Mouse (Mus musculus): ENCODE data around the gene 1810009A15Rik. TPM values are rescaled to one million over a fixed set of nuclear protein-coding genes. Genes with fewer than 3 reads are reported as not detected.
"Not testable (repeated sequence)": the region's sequence is repeated elsewhere in the genome, so short reads cannot be mapped to it uniquely, and the experiment has no call there.

1810009A15Rik gene
- polyA plus RNA-seq, 1 experiment from 2014 or later, result 76.8 TPM

DNA sequence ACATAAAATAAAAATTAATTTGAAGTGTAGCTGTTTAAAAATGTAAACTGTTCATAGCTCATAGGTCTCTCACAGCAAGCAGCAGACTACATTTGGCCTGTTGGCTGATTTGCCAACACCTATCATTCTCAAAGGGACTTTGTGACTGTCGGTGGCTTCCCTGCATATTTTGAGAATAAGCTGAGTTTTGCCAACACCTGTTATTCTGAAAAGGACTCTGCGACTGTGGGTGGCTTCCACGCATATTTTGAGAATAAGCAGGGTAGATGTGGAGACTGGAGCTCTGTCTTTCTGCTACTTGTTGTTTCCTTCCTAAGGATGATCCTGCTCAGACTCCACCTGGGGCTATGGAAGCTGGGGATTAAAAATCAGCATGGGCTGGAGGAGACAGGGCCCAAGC is 35.5 kb upstream of the 1810009A15Rik start:
- WGBS, result 83% methylated on average over 3 of the region's 3 CpGs

GRCm38 (mm10) chr19:8857689-8858088 is 31.0 kb upstream of the 1810009A15Rik start:
- Histone ChIP-seq H3K36me3 (no peaks in the 10 kb centered on the region), H3K4me2 (no peak overlapping the region), H3K4me3 (no peak overlapping the region), H3K9ac (no peak overlapping the region), H3K27ac (no peak overlapping the region), H3K27me3 (no peaks in the 10 kb centered on the region), H3K9me3 (no peaks in the 10 kb centered on the region), H3K4me1 (no peaks in the 10 kb centered on the region)
- WGBS, result 38% methylated on average over 4 of the region's 4 CpGs
- ATAC-seq (ENCODE audit: insufficient number of reproducible peaks, low FRiP score, low TSS enrichment, low read depth), result no peak

More for the DNA sequence above, 35.5 kb upstream of the 1810009A15Rik start:
- no peaks in the 10 kb centered on the region for H3K27me3 ChIP-seq
- peaks cover 16% of the 10 kb centered on the region for H3K4me1 ChIP-seq
- H3K4me3 ChIP-seq, result no peak overlapping the region
- peaks cover 6% of the 10 kb centered on the region; the same call in 1 of the 2 replicates for H3K36me3 ChIP-seq
- H3K9ac ChIP-seq, result no peak overlapping the region
- H3K27ac ChIP-seq, result no peak overlapping the region
- no peak for ATAC-seq (ENCODE audit: insufficient number of reproducible peaks, low FRiP score, low TSS enrichment, low read depth)
- H3K4me2 ChIP-seq, result no peak overlapping the region
- no peaks in the 10 kb centered on the region for H3K9me3 ChIP-seq

GRCm38 (mm10) chr19:8859018-8859417 is 29.6 kb upstream of the 1810009A15Rik start:
- H3K27ac ChIP-seq, result no peak overlapping the region
- WGBS, result 26% methylated on average over 1 of the region's 1 CpGs
- H3K4me1 ChIP-seq, result no peaks in the 10 kb centered on the region
- no peak overlapping the region for H3K4me2 ChIP-seq
- no peaks in the 10 kb centered on the region for H3K36me3 ChIP-seq
- H3K27me3 ChIP-seq, result no peaks in the 10 kb centered on the region
- no peaks in the 10 kb centered on the region for H3K9me3 ChIP-seq
- no peak for ATAC-seq (ENCODE audit: insufficient number of reproducible peaks, low FRiP score, low TSS enrichment, low read depth)
- H3K9ac ChIP-seq, result no peak overlapping the region
- H3K4me3 ChIP-seq, result no peak overlapping the region

- Histone ChIP-seq H3K9ac (no peak overlapping the region), H3K27ac (no peak overlapping the region), H3K4me1 (no peaks in the 10 kb centered on the region), H3K4me3 (no peak overlapping the region), H3K9me3 (no peaks in the 10 kb centered on the region), H3K27me3 (no peaks in the 10 kb centered on the region), H3K36me3 (no peaks in the 10 kb centered on the region), H3K4me2 (no peak overlapping the region)
- WGBS, result 83% methylated on average over 6 of the region's 6 CpGs
- ATAC-seq (ENCODE audit: insufficient number of reproducible peaks, low FRiP score, low TSS enrichment, low read depth), result no peak
Observed at GRCm38 (mm10) chr19:8864265-8864664, 24.4 kb upstream of the 1810009A15Rik start.

DNA sequence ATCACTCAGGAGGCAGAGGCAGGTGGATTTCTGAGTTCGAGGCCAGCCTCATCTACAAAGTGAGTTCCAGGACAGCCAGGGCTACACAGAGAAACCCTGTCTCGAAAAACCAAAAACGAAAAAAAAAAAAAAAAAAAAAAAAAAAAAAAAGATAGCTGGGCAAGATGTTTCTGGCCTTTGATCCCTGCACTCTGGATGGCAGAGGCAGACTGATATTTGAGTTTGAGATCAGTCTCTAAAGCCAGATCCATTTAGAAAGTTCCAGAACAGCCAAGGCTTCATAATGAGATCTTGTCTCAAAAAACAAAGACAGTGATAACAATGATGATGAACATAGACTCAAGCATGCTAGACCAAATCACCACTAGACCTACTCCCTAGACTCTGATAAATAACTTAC is 18.3 kb upstream of the 1810009A15Rik start:
- H3K27me3 ChIP-seq; H3K9ac ChIP-seq; H3K4me3 ChIP-seq; H3K9me3 ChIP-seq; H3K27ac ChIP-seq; ATAC-seq (ENCODE audit: insufficient number of reproducible peaks, low FRiP score, low TSS enrichment, low read depth): not testable (repeated sequence)
- Histone ChIP-seq H3K4me1 (peaks cover 10% of the 10 kb centered on the region), H3K4me2 (peak overlapping the region; percentile 83; the same call in 1 of the 2 replicates), H3K36me3 (peaks cover 24% of the 10 kb centered on the region)
- WGBS, result 80% methylated on average over 3 of the region's 3 CpGs

DNA sequence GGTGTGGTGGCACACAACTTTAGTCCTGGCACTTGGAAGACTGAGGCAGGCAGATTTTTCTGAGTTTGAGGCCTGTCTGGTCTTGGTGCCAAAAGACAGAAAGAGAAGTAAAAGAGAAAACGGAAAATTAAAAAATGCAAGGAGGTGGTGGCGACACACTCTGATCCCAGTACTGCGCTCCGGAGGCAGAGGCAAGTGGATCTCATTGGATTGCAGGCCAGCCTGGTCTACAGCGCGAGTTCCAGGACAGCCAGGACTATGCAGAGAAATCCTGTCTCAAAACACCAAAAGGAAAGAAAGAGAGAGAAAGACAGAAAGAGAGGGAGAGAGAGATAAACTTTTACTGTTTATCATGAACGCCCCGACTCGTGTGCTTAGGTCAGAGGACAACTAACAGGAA is 17.8 kb upstream of the 1810009A15Rik start:
- Histone ChIP-seq H3K4me2 (peak overlapping the region; percentile 83), H3K9ac (peak overlapping the region; percentile 97), H3K9me3 (no peaks in the 10 kb centered on the region), H3K27me3 (no peaks in the 10 kb centered on the region), H3K36me3 (peaks cover 27% of the 10 kb centered on the region), H3K27ac (peak overlapping the region; percentile 74), H3K4me3 (peak overlapping the region; percentile 99), H3K4me1 (peaks cover 10% of the 10 kb centered on the region)
- WGBS, result 49% methylated on average over 9 of the region's 9 CpGs
- no peak for ATAC-seq (ENCODE audit: insufficient number of reproducible peaks, low FRiP score, low TSS enrichment, low read depth)

GRCm38 (mm10) chr19:8871267-8872186 is 17.1 kb upstream of the 1810009A15Rik start, which contains the start of gene Ubxn1:
Gene Ubxn1 (plus strand): TSS chr19:8871496.
- H3K9ac ChIP-seq, result peak within 1 kb of the TSS; percentile 97
- under 1% methylated on average over 59 of the region's 59 CpGs for WGBS
- H3K27ac ChIP-seq, result peak within 1 kb of the TSS; percentile 85
- H3K4me3 ChIP-seq, result peak within 1 kb of the TSS; percentile 99
- H3K4me1 ChIP-seq, result peaks cover 10% of the 10 kb centered on the region
- ATAC-seq (ENCODE audit: insufficient number of reproducible peaks, low FRiP score, low TSS enrichment, low read depth), result peak; percentile 96
- peaks cover 34% of the 10 kb centered on the region for H3K36me3 ChIP-seq
- no peaks in the 10 kb centered on the region for H3K27me3 ChIP-seq
- H3K9me3 ChIP-seq, result no peaks in the 10 kb centered on the region
- H3K4me2 ChIP-seq, result peak within 1 kb of the TSS; percentile 83

- Histone ChIP-seq H3K4me2 (peak overlapping the region; percentile 83), H3K9ac (peak overlapping the region; percentile 97), H3K27ac (0 out of 2 replicates have a peak overlapping the region, but pooled peaks have one; percentile 5), H3K36me3 (peaks cover 40% of the 10 kb centered on the region), H3K4me3 (peak overlapping the region; percentile 99), H3K27me3 (no peaks in the 10 kb centered on the region), H3K9me3 (no peaks in the 10 kb centered on the region), H3K4me1 (peaks cover 10% of the 10 kb centered on the region)
- 71% methylated on average over 10 of the region's 10 CpGs for WGBS
- no peak for ATAC-seq (ENCODE audit: insufficient number of reproducible peaks, low FRiP score, low TSS enrichment, low read depth)
Observed at GRCm38 (mm10) chr19:8872266-8872840, 16.3 kb upstream of the 1810009A15Rik start.

DNA sequence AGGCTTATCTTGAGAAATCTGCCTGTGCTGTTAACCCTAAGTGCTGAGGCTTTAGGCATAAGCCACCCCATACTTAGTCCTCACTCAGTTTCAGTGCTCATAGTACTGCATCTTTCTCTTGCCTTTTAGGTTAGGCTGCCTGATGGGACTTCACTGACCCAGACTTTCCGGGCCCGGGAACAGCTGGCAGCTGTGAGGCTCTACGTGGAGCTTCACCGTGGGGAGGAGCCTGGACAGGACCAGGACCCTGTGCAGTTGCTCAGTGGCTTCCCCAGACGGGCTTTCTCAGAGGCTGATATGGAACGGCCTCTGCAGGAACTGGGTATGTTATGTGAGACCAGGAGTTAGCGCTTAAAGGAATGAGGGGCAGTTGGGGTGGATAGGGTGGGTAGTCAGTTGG is 13.6 kb upstream of the 1810009A15Rik start:
- H3K27ac ChIP-seq, result no peak overlapping the region
- no peak overlapping the region for H3K9ac ChIP-seq
- 91% methylated on average over 7 of the region's 7 CpGs for WGBS
- H3K4me2 ChIP-seq, result no peak overlapping the region
- peaks cover 52% of the 10 kb centered on the region for H3K36me3 ChIP-seq
- H3K4me3 ChIP-seq, result no peak overlapping the region
- peaks cover 18% of the 10 kb centered on the region for H3K4me1 ChIP-seq
- no peaks in the 10 kb centered on the region for H3K9me3 ChIP-seq
- ATAC-seq (ENCODE audit: insufficient number of reproducible peaks, low FRiP score, low TSS enrichment, low read depth), result no peak
- no peaks in the 10 kb centered on the region for H3K27me3 ChIP-seq

DNA sequence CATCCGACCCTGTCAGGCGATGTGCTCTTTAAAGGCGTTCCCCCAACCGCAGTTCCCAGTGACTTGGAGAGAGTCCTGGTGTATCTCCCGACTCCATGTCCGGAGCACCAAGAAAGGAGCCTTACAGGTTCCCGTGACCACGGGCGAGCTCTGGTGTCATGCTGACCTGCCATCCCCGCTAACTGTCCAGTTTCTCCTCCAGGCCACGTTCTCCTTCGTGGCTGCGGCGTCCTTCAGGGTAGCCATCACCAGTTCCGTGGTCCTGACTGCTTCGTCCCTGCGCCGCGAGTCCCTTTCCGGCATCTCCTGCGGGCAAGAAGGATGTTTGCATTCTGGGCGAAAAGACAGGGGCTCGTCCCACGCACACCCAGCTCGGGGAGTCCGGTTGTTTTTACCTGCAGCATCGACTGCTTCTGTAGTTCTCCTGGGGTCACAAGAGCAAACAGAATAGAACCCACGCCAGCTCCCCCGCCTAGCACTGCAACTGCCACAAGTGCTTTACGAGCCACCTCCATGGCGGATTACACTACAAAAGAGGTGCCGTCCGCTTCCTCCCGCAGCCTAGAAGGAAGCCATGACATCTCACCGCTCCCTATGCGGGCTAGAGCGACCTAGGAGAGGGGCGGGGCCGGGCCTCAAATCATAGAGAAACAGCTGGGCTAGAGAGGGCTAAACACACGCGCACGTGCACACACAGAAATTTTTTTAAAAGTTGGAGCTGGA is 8.2 kb upstream of the 1810009A15Rik start, which contains the start of gene Uqcc3:
Gene Uqcc3 (minus strand): TSS at position 613 of the 723 bp plus-strand sequence.
- Histone ChIP-seq H3K36me3 (peaks cover 27% of the 10 kb centered on the region), H3K27ac (peak within 1 kb of the TSS; percentile 88), H3K9ac (peak within 1 kb of the TSS; percentile 79), H3K4me2 (peak within 1 kb of the TSS; percentile 65), H3K9me3 (no peaks in the 10 kb centered on the region), H3K4me3 (peak within 1 kb of the TSS; percentile 71), H3K27me3 (no peaks in the 10 kb centered on the region), H3K4me1 (peaks cover 10% of the 10 kb centered on the region; the same call in 1 of the 2 replicates)
- WGBS, result under 1% methylated on average over 42 of the region's 42 CpGs
- ATAC-seq (ENCODE audit: insufficient number of reproducible peaks, low FRiP score, low TSS enrichment, low read depth), result peak; percentile 89

GRCm38 (mm10) chr19:8881034-8881392 is 7.6 kb upstream of the 1810009A15Rik start:
- H3K9ac ChIP-seq, result peak overlapping the region; percentile 79; the same call in 1 of the 2 replicates
- WGBS, result 15% methylated on average over 3 of the region's 3 CpGs
- H3K27ac ChIP-seq, result peak overlapping the region; percentile 88
- peak overlapping the region; percentile 71 for H3K4me3 ChIP-seq
- no peaks in the 10 kb centered on the region for H3K9me3 ChIP-seq
- peak overlapping the region; percentile 65 for H3K4me2 ChIP-seq
- ATAC-seq (ENCODE audit: insufficient number of reproducible peaks, low FRiP score, low TSS enrichment, low read depth), result no peak
- H3K4me1 ChIP-seq, result peaks cover 10% of the 10 kb centered on the region; the same call in 1 of the 2 replicates
- no peaks in the 10 kb centered on the region for H3K27me3 ChIP-seq
- peaks cover 23% of the 10 kb centered on the region for H3K36me3 ChIP-seq
